Mouse (Mus musculus) gastrocnemius, postnatal 14 days (tissue): Measurements from ENCODE around the gene Ccl17. TPM values are rescaled to one million over a fixed set of nuclear protein-coding genes. Genes with fewer than 3 reads are reported as not detected.

Source experiments
- DNase-seq: peaks from one replicate; pipeline ENCODE4 v3.0.0; 2021; ENCODE audit warnings: mixed read lengths
- intact Hi-C: fragments of 180-260 bp; cut with DNase I; formaldehyde crosslinking; loops from one replicate; pipeline ENCODE4 v1.15.1; 2025; ENCODE audit warnings: low total_unique reads
- long read RNA-seq, 2 experiments: library from polyadenylated mRNA; stranded (forward); transcript quantifications; one replicate each; pipeline ENCODE4 v2.0.0; 2021
- total RNA-seq, 2 experiments: library from RNA; stranded (reverse); gene quantifications; 2 replicates each; pipeline ENCODE4 v1.2.3; 2021

Ccl17 gene
- total RNA-seq = not detected
- long read RNA-seq, experiment 1 = 0 reads
- long read RNA-seq, experiment 2 = 0 reads

GRCm38 (mm10) chr8:94810153-94810552, at the start of gene Ccl17:
Gene Ccl17 (plus strand): TSS chr8:94810453.
- no peak for DNase-seq
- intact Hi-C loops = no loop called here

GRCm38 (mm10) chr8:94767035-94767434, 43.2 kb upstream of the Ccl17 start:
- no peak for DNase-seq
- intact Hi-C loops = no loop called here

GRCm38 (mm10) chr8:94770945-94771344, 39.3 kb upstream of the Ccl17 start:
- DNase-seq = no peak
- intact Hi-C loops = no loop called here

GRCm38 (mm10) chr8:94771941-94772670, 38.1 kb upstream of the Ccl17 start, which contains the start of gene Cx3cl1:
Gene Cx3cl1 (plus strand): TSS chr8:94772009.
- intact Hi-C loops = no loop called here
- DNase-seq = peak; percentile 65

DNA sequence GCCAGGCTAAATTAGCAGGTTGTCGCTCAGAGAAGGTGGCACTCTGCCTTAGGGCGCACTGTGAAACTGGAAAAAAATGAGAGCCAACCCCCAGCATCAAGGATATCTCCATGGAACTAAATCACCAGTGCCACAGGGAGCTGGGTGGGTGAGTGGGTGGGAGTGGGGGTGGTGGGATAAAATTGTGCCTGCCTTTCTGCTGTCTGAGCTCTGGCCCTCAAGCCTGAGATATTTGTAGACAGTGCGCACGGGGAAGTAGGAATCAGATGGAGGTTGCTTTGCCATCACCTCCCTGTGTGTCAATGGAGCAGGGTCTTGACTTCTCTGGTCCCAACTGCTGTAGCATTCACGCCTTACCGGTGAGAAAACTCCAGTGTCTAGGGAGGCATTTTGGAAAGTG, 37.2 kb upstream of the Ccl17 start:
- intact Hi-C loops = no loop called here
- no peak for DNase-seq

DNA sequence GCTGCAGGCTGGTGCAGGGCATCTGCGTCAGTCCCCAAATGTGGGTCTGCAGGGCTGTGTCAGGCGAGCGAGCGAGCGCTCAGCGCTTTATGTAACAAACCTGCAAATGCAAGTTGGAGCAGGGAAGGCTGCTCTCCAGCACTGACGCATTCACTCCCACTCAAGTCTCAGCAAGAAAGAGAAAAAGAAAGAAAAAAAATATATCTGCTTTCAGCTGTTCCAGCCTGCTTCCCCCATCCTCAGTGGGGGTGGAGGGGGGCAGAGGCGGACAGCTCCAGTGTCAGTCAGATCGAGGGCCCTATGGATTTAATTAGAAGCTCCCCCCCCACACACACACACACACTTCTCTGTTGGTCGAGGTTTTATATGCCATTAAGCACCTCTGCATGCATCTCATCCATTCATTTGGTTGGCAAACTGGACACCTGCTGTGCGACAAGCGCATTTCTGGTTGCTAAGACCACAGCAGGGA, 36.5 kb upstream of the Ccl17 start:
- intact Hi-C loops = no loop called here
- no peak for DNase-seq

- intact Hi-C loops = no loop called here
- no peak for DNase-seq
Measured at GRCm38 (mm10) chr8:94774601-94775000, 35.7 kb upstream of the Ccl17 start.

DNA sequence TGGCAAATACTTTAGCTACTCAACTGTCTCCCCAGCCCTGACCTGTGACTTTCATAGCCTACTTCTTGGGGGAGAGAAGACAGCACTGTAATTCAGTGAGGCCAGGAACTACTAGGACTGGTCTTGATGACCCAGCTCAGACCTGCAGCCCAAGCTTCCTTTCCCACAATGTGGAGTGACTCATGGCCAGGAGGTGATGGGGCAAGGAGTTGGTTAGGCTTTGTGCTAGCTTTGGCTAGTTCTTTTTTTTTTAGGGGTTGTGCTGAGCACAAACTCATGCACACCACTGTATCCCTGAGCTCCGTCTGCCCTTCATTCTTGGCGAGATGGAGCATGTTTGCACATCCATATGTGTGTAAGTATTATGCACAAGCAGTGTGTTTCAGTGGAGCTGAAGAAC, 33.9 kb upstream of the Ccl17 start:
- no peak for DNase-seq
- intact Hi-C loops = no loop called here

DNA sequence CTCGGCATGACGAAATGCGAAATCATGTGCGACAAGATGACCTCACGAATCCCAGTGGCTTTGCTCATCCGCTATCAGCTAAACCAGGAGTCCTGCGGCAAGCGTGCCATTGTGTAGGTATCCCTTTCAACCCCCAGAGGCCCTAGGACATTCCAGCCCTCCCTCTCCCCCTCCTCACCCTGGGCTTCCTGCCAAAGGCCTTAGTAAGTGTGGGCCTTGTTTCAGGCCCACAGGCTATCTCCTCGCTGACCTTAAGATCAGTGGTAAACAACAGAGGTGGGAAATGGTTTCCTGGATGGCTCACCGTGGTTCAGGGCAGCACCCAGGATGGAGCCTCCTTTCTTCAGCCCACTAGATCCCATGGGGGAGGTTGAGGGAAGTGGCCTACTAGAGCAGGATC, 32.2 kb upstream of the Ccl17 start:
- intact Hi-C loops = no loop called here
- no peak for DNase-seq

GRCm38 (mm10) chr8:94778473-94778872, 31.8 kb upstream of the Ccl17 start:
- intact Hi-C loops = no loop called here

DNA sequence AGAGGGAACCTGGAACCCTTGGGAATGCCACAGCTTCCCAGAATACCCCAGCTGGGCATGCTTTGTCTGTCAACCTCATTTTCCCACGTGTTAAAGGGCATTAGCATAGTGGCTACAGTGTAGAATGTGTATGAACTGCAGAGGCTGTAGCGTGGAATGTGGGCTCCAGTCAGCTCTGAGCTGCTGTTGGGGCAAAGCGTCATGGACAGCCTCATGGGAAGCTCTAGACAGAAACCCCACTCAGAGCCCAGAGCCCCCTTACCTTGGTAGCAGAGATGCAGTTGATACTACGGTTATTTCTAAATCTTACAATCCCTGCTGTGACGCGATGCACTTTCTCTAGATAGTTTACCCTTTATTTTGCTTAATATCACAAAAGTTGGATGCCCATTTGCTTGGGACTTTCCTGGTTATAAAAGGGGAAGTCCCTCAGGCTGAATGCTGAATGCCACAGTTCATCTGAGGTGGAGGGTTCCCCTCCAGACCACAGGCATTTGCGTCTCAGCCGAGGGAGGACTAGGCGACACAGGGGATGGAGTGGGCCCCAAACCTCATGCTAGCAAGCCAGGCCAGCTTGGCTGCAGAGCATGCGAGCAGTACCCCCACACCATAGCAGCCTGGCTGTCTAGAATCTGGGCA, 31.2 kb upstream of the Ccl17 start:
- intact Hi-C loops = no loop called here
- no peak for DNase-seq

More at GRCm38 (mm10) chr8:94778473-94778872, 31.8 kb upstream of the Ccl17 start:
- peak; percentile 21 for DNase-seq

- intact Hi-C loops = no loop called here
Measured at GRCm38 (mm10) chr8:94779534-94780294, 30.5 kb upstream of the Ccl17 start.

GRCm38 (mm10) chr8:94780491-94781154, 29.6 kb upstream of the Ccl17 start:
- intact Hi-C loops = no loop called here
- DNase-seq = no peak

More at GRCm38 (mm10) chr8:94779534-94780294, 30.5 kb upstream of the Ccl17 start:
- DNase-seq = no peak

DNA sequence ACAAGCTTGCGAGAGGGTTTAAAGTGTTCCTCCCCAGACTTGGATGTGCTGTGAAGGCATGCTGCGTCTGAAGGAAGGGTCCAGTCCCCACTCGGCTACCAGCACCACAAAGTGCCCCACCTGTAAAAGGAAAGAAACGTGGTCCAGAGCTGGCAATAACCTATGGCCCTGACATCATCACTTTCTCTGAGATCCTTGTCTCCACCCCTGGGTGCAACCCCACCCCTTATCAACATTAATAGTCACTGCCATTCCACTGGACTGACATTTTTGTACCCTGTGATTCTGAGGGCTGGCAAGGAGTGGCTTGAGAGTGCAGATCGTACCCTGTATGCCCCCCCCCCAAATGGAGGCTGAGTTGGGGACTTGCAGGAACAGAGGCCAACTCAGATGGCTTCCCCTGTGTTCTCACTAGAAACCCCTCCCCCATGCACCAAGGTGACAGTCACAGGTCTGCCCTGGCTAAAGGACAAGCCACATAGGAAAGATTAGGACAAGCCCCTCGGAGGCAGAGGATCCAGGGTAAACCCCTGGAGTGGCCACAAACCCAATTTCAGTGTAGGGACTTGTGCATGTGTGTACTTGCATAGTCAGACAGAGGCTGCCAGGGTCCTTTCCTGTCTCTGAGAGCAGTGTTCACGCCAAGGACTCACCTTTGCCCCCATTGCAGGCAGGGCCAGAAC, 29.0 kb upstream of the Ccl17 start:
- no peak for DNase-seq
- intact Hi-C loops = no loop called here

DNA sequence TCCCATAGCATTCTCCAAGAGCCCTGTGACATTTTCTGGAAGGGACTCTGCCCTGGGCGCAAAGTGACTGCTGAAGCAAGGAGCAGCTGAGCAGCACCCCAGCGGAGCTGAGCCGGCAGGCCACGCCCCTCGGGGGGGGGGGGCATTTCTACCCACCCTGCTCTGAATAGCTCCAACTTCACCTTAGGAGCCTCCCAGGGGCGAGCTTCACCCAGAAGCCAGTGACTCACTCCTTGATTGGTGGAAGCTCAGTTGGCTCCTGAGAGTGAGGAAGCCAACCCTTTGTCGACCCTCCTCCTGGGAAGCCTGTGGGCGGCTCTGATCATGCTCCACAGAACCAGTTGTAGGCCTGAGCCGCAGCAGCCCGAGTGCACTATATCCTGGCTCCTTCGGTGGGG, 28.4 kb upstream of the Ccl17 start:
- peak; percentile 20 for DNase-seq
- intact Hi-C loops = no loop called here

DNA sequence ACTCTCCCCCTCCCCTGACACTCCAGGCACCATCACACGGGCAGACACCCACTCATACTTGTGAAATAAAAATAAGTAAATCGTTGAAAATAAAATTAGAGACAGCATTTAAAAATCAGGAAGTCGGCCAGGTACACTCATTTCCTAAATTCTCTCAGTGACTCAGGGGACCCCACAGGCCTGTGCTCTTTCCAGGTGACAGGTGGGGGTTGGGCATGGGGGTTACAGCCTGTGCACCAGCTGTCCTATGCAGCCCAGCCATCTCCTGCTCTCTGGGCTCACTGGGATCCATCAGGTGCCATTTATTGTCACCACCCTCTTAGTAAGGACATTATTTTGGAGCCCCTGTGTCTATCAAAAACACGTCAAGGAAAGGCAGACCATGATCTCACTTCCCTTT, 26.4 kb upstream of the Ccl17 start:
- no peak for DNase-seq
- intact Hi-C loops = no loop called here

DNA sequence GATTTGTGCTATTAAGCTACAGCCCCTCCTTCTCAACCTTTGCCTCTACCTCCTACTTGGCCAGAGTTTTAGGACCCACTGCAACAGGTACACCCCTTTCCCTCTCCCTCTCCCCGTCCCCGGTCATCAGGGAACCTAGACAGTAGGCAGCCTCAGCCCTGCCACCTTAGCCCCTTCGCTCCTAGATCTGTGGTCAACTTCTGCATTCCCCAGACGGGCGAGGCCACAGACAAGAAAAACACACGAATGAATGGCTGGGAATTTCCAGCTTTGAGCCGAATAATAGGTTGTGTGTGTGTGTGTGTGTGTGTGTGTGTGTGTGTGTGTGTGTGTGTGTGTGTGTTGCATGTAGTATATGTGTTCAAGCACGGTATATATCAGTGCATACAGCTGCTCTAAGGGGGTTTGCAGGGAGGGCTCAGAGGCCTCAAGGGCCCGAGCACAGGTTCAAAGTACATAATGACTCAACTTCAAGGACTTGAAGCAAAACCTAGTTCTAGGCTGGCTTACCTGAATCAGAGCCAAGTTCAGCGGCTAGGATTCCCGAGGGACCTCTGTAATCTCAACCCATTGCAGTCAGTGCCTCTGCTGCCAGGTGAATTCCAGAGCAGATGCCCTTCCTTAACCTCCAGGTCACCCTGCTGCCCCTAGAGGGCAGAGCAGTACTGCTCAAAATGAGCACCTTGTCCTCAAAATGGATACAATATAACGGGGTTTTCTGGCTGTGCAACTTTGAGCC, 24.8 kb upstream of the Ccl17 start:
- intact Hi-C loops = no loop called here
- peak; percentile 17 for DNase-seq

GRCm38 (mm10) chr8:94785995-94786595, 24.2 kb upstream of the Ccl17 start:
- intact Hi-C loops = no loop called here

More at GRCm38 (mm10) chr8:94785995-94786595, 24.2 kb upstream of the Ccl17 start:
- no peak for DNase-seq
